Mouse (Mus musculus): Measurements from ENCODE around the gene Zfp51. TPM values are rescaled to one million over a fixed set of nuclear protein-coding genes. Genes with fewer than 3 reads are reported as not detected.
"Not testable (repeated sequence)": the region's sequence is repeated elsewhere in the genome, so short reads cannot be mapped to it uniquely, and the experiment has no call there.

The Zfp51 gene
- polyA plus RNA-seq, 1 experiment, result 4.3 TPM

GRCm38 (mm10) chr17:21473362-21474190 is 23.4 kb downstream of the Zfp51 start:
- Histone ChIP-seq H3K4me1 (ENCODE audit: control insufficient read depth, insufficient read depth, low read length) (no peaks in the 10 kb centered on the region), H3K27me3 (ENCODE audit: control insufficient read depth, insufficient read depth, low read length) (no peaks in the 10 kb centered on the region), H3K4me3 (replicated peaks; ENCODE audit: insufficient read depth, low read depth, low read length) (no peak overlapping the region), H3K27ac (ENCODE audit: insufficient read depth, low read length) (no peak overlapping the region)
- WGBS, result 17% methylated on average over 14 of the region's 14 CpGs
- no peak for DNase-seq
- TF ChIP-seq POLR2A (IDR thresholded peaks at IDR 0.05; ENCODE audit: borderline replicate concordance, insufficient read depth, low read length), result no peak
- TF ChIP-seq CTCF (IDR thresholded peaks at IDR 0.05; ENCODE audit: borderline replicate concordance, insufficient read depth, low read depth, low read length), result no peak

- DNase-seq; H3K27me3 ChIP-seq (ENCODE audit: control insufficient read depth, insufficient read depth, low read length): not testable (repeated sequence)
- 9% methylated on average over 10 of the region's 10 CpGs for WGBS
Observed at GRCm38 (mm10) chr17:21474729-21475128, 24.6 kb downstream of the Zfp51 start.

GRCm38 (mm10) chr17:21475290-21475689 is 25.1 kb downstream of the Zfp51 start:
- not testable (repeated sequence) for DNase-seq; H3K27me3 ChIP-seq (ENCODE audit: control insufficient read depth, insufficient read depth, low read length); H3K27ac ChIP-seq (ENCODE audit: insufficient read depth, low read length); H3K4me1 ChIP-seq (ENCODE audit: control insufficient read depth, insufficient read depth, low read length); H3K4me3 ChIP-seq (replicated peaks; ENCODE audit: insufficient read depth, low read depth, low read length)
- 76% methylated on average over 1 of the region's 1 CpGs for WGBS

More at GRCm38 (mm10) chr17:21474729-21475128, 24.6 kb downstream of the Zfp51 start:
- not testable (repeated sequence) for H3K4me1 ChIP-seq (ENCODE audit: control insufficient read depth, insufficient read depth, low read length); H3K4me3 ChIP-seq (replicated peaks; ENCODE audit: insufficient read depth, low read depth, low read length); H3K27ac ChIP-seq (ENCODE audit: insufficient read depth, low read length)

GRCm38 (mm10) chr17:21476351-21476750 is 26.2 kb downstream of the Zfp51 start:
- not testable (repeated sequence) for H3K27ac ChIP-seq (ENCODE audit: insufficient read depth, low read length); H3K27me3 ChIP-seq (ENCODE audit: control insufficient read depth, insufficient read depth, low read length); DNase-seq; H3K4me3 ChIP-seq (replicated peaks; ENCODE audit: insufficient read depth, low read depth, low read length); H3K4me1 ChIP-seq (ENCODE audit: control insufficient read depth, insufficient read depth, low read length)
- 87% methylated on average over 5 of the region's 9 CpGs for WGBS

- not testable (repeated sequence) for H3K27me3 ChIP-seq (ENCODE audit: control insufficient read depth, insufficient read depth, low read length); H3K4me3 ChIP-seq (replicated peaks; ENCODE audit: insufficient read depth, low read depth, low read length); H3K27ac ChIP-seq (ENCODE audit: insufficient read depth, low read length); H3K4me1 ChIP-seq (ENCODE audit: control insufficient read depth, insufficient read depth, low read length); DNase-seq
- 85% methylated on average over 10 of the region's 10 CpGs for WGBS
Observed at GRCm38 (mm10) chr17:21478103-21478777, 28.1 kb downstream of the Zfp51 start.

GRCm38 (mm10) chr17:21488760-21489499 is 38.8 kb downstream of the Zfp51 start, which contains the start of gene Zfp53:
Gene Zfp53, plus strand, starts transcription at chr17:21488998.
- TF ChIP-seq CTCF (IDR thresholded peaks at IDR 0.05; ENCODE audit: borderline replicate concordance, insufficient read depth, low read depth, low read length) (no peak), POLR2A (IDR thresholded peaks at IDR 0.05; ENCODE audit: borderline replicate concordance, insufficient read depth, low read length) (peak; percentile 73; the same call in 1 of the 2 replicates)
- H3K4me3 ChIP-seq (replicated peaks; ENCODE audit: insufficient read depth, low read depth, low read length), result peak within 1 kb of the TSS; percentile 76
- H3K27me3 ChIP-seq (ENCODE audit: control insufficient read depth, insufficient read depth, low read length), result no peaks in the 10 kb centered on the region
- H3K4me1 ChIP-seq (ENCODE audit: control insufficient read depth, insufficient read depth, low read length), result no peaks in the 10 kb centered on the region
- 2% methylated on average over 34 of the region's 34 CpGs for WGBS
- no peak within 1 kb of the TSS for H3K27ac ChIP-seq (ENCODE audit: insufficient read depth, low read length)
- peak; percentile 81 to 84 for DNase-seq

GRCm38 (mm10) chr17:21489500-21490001 is 39.4 kb downstream of the Zfp51 start:
- TF ChIP-seq POLR2A (IDR thresholded peaks at IDR 0.05; ENCODE audit: borderline replicate concordance, insufficient read depth, low read length) (no peak), CTCF (IDR thresholded peaks at IDR 0.05; ENCODE audit: borderline replicate concordance, insufficient read depth, low read depth, low read length) (no peak)
- no peaks in the 10 kb centered on the region for H3K4me1 ChIP-seq (ENCODE audit: control insufficient read depth, insufficient read depth, low read length)
- no peak overlapping the region for H3K4me3 ChIP-seq (replicated peaks; ENCODE audit: insufficient read depth, low read depth, low read length)
- no peaks in the 10 kb centered on the region for H3K27me3 ChIP-seq (ENCODE audit: control insufficient read depth, insufficient read depth, low read length)
- WGBS, result 11% methylated on average over 8 of the region's 8 CpGs
- H3K27ac ChIP-seq (ENCODE audit: insufficient read depth, low read length), result no peak overlapping the region
- no peak for DNase-seq

- WGBS, result 78% methylated on average over 1 of the region's 1 CpGs
- Histone ChIP-seq H3K27me3 (ENCODE audit: control insufficient read depth, insufficient read depth, low read length) (no peaks in the 10 kb centered on the region), H3K4me3 (replicated peaks; ENCODE audit: insufficient read depth, low read depth, low read length) (no peak overlapping the region), H3K4me1 (ENCODE audit: control insufficient read depth, insufficient read depth, low read length) (no peaks in the 10 kb centered on the region), H3K27ac (ENCODE audit: insufficient read depth, low read length) (no peak overlapping the region)
- DNase-seq, result no peak
- TF ChIP-seq POLR2A (IDR thresholded peaks at IDR 0.05; ENCODE audit: borderline replicate concordance, insufficient read depth, low read length), result no peak
- TF ChIP-seq CTCF (IDR thresholded peaks at IDR 0.05; ENCODE audit: borderline replicate concordance, insufficient read depth, low read depth, low read length), result no peak
Observed at GRCm38 (mm10) chr17:21501365-21501764, 51.2 kb downstream of the Zfp51 start.
